Mouse (Mus musculus): ENCODE data around the gene Mapkbp1.
A peak's percentile ranks its signal among the peaks of the same experiment; 100 is the strongest.

Gene Mapkbp1

GRCm38 (mm10) chr2:120007680-120008210, 35.2 kb downstream of the Mapkbp1 start:
- DNase-seq (ENCODE audit: low spot score in 2 of 2) = no peak

- no peak for DNase-seq (ENCODE audit: low spot score in 2 of 2)
Observed at GRCm38 (mm10) chr2:120008672-120009071, 36.2 kb downstream of the Mapkbp1 start.

- peak; percentile 23 to 39 for DNase-seq (ENCODE audit: low spot score in 2 of 2)
Observed at GRCm38 (mm10) chr2:120011462-120012200, 39.1 kb downstream of the Mapkbp1 start.

GRCm38 (mm10) chr2:120012924-120013323, 40.4 kb downstream of the Mapkbp1 start:
- DNase-seq (ENCODE audit: low spot score in 2 of 2) = no peak

- DNase-seq (ENCODE audit: low spot score in 2 of 2) = no peak
Observed at GRCm38 (mm10) chr2:120013831-120014486, 41.5 kb downstream of the Mapkbp1 start.

GRCm38 (mm10) chr2:120015882-120016281, 43.4 kb downstream of the Mapkbp1 start:
- DNase-seq (ENCODE audit: low spot score in 2 of 2) = no peak

- no peak for DNase-seq (ENCODE audit: low spot score in 2 of 2)
Observed at GRCm38 (mm10) chr2:120017599-120017998, 45.1 kb downstream of the Mapkbp1 start.

GRCm38 (mm10) chr2:120024337-120024736, 51.8 kb downstream of the Mapkbp1 start:
- DNase-seq (ENCODE audit: low spot score in 2 of 2) = no peak

GRCm38 (mm10) chr2:120026984-120027949, 54.8 kb downstream of the Mapkbp1 start, which contains the start of the genes Jmjd7 and Gm28042:
Gene Jmjd7, plus strand, starts transcription at chr2:120027483.
Gene Gm28042, plus strand, starts transcription at chr2:120027493.
- peak; percentile 89 to 92 for DNase-seq (ENCODE audit: low spot score in 2 of 2)

- no peak for DNase-seq (ENCODE audit: low spot score in 2 of 2)
Observed at GRCm38 (mm10) chr2:120027950-120028331, 55.4 kb downstream of the Mapkbp1 start.

GRCm38 (mm10) chr2:120030380-120030779, 57.9 kb downstream of the Mapkbp1 start:
- no peak for DNase-seq (ENCODE audit: low spot score in 2 of 2)

- no peak for DNase-seq (ENCODE audit: low spot score in 2 of 2)
Observed at GRCm38 (mm10) chr2:120032726-120033467, 60.4 kb downstream of the Mapkbp1 start, which contains the start of gene Pla2g4b. Gene Pla2g4b, plus strand, starts transcription at chr2:120033417.

- DNase-seq (ENCODE audit: low spot score in 2 of 2) = no peak
Observed at GRCm38 (mm10) chr2:120033726-120034125, 61.2 kb downstream of the Mapkbp1 start.

- no peak for DNase-seq (ENCODE audit: low spot score in 2 of 2)
Observed at GRCm38 (mm10) chr2:120037744-120038143, 65.2 kb downstream of the Mapkbp1 start.

- no peak for DNase-seq (ENCODE audit: low spot score in 2 of 2)
Observed at GRCm38 (mm10) chr2:120040991-120041390, 68.5 kb downstream of the Mapkbp1 start.

GRCm38 (mm10) chr2:120044101-120044603, 71.7 kb downstream of the Mapkbp1 start:
- no peak for DNase-seq (ENCODE audit: low spot score in 2 of 2)

- DNase-seq (ENCODE audit: low spot score in 2 of 2) = no peak
Observed at GRCm38 (mm10) chr2:120044676-120045075, 72.2 kb downstream of the Mapkbp1 start.

- no peak for DNase-seq (ENCODE audit: low spot score in 2 of 2)
Observed at GRCm38 (mm10) chr2:120046486-120047310, 74.2 kb downstream of the Mapkbp1 start.

- no peak for DNase-seq (ENCODE audit: low spot score in 2 of 2)
Observed at GRCm38 (mm10) chr2:120048173-120048572, 75.7 kb downstream of the Mapkbp1 start.

Data from urinary bladder, adult 18-20 months (tissue).